Mouse (Mus musculus) monocyte, adult 2 months (primary cell): Measurements from ENCODE around the gene Glrx2.
A peak's percentile ranks its signal among the peaks of the same experiment; 100 is the strongest.
"Not testable (repeated sequence)": the region's sequence is repeated elsewhere in the genome, so short reads cannot be mapped to it uniquely, and the experiment has no call there.

Experiments
- DNase-seq, 2 experiments: peaks; one replicate each; pipeline ENCODE4 v3.0.0; 2022; ENCODE audit warnings: low spot score in 2 of 2, low read depth in 1 of 2

Gene Glrx2

DNA sequence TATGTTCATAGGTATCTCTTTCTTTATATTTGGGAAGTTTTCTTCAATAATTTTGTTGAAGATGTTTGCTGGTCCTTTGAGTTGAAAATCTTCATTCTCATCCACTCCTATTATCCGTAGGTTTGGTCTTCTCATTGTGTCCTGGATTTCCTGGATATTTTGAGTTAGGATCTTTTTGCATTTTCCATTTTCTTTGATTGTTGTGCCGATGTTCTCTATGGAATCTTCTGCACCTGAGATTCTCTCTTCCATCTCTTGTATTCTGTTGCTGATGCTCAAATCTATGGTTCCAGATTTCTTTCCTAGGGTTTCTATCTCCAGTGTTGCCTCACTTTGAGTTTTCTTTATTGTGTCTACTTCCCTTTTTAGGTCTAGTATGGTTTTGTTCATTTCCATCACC is at the start of gene Glrx2:
Gene Glrx2 (plus strand): TSS at position 301 of the 400 bp plus-strand sequence.
- not testable (repeated sequence) for DNase-seq

DNA sequence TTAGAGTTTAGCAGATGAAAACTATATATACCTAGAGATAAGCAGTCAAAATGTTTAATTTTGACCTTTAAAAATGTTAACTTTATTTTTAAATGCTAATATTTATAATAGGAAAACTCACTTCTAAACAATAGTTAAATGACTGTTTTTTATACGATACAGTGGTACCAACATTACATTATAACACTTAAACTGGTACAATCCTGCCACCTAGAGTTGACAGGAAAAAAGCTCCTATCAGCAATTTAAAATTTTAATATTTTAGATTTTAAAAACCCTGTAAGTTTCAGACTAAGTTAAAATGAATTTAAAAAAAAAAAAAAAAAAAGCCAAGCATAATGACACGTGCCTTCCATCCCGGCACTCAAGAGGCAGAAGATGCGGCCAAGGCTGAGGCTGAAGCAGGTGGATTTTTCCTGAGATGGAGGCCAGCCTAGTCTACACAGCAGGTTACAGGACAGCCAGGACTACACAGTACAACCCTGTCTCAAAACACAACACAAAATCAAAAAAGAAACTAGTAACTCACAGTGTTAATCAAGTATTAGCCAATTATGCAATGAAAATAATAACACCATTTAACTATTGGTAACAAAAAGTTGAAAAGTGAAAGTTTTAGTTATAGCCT is 40.3 kb upstream of the Glrx2 start:
- no peak for DNase-seq

DNA sequence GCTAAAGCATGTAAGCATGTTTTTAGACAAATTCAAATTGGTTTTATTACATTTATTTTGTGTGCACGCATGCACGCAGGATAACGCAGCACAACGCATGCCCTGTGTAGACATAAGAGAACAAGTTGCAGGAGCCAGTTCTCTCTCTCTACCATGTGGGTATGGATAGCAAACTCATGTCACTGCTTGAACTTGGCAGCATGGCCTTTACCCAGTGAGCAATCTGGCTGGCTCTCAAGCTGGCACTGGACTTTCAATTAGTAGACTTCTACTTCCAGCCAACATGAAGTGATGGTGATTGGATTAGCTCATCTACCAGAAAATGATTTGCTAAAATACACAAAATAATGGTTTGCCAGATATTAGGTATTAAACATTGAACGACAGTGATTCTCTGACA is 35.0 kb upstream of the Glrx2 start:
- no peak for DNase-seq

DNA sequence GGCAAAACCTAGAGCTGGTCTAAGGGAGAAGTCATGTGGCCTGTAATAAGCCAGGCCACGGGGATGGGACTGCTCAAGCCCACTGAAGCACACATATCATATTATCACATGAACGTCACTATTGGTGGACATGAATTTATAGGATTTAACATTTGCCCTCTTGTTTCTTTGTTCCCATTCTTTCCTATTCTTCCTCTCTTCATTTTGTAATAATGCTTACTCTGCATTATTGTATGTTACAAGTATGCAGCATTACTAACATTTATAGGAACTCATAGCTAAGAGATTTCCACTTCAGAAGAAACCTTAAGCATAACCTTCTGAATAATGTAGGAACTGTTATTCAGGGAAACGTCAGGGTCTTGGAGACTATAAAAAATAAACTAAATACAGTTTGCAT is 31.3 kb upstream of the Glrx2 start:
- no peak for DNase-seq

DNA sequence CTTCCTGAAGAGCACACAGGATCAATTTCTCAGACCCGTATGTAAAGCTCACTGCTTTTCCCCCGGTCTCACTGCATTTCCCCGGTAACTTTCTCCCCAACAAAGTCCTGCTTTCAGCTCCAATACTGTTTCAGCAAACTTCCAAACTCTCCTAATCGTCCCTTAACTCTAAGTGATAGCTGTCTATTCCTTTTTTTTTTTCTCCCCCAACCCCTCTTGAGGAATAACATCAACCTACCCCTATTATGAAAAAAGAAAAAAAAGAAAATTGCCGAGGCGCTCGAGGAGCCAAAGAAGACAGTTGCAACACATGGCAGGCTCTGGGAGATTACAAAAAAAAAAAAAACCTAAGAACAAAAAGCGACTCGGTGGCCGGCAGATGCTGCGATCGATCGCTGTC is 14.4 kb upstream of the Glrx2 start:
- no peak for DNase-seq

DNA sequence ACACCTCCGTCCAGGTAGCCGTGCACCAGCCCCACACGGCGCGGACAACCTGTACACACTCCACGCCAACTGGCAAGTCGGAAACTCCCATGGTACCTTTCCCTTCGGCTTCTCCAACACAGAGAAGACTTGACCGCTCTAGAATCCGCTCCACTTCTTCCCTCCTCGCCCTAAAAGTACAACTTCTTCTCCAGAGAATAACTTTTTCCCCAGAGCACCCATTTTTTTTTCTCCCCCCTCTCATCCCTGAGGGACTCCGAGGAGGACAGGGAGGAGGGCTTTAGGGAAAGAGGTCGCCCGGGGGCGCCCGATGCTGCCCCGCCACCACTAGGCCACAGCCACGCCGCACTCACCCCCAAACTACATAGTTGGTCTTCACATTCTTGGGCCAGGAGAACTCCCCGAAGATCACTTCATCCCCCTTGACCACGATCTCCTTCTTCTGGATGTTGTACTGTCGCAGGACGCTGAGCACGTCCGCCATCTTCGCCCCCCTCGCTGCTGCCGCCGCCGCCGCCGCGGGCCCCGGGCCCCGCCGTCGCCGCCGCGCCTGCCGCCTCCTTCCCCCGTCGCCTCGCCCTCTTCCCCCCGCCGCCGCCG is 13.9 kb upstream of the Glrx2 start:
- DNase-seq, result peak in 1 of 2 experiments; percentile 6

DNA sequence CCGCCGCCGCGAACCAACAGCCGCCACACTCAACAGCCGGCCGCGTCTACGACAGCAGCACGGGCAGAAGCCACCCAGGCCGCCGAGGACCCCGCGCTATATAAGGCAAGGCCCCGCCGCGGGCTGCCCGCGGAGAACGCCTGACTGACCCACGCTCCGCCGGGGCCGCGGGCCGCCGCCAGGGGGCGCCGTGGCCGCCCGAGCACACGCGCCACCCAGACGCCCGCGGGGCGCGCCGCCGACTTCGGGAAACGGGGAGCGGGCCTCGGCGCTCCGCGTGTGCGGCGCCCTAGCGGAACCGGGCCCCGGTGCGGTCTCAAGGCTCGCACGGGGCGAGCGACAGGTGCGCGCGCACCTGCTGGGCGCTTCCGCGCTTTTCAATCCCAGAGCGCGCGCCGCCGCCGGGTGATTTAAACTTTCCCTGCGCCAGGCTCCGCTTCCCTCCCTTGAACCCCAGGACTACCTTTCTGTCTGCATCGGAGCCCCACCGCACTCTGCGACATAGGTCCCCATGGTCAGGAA is 13.3 kb upstream of the Glrx2 start, which contains the start of gene Cdc73:
Gene Cdc73 (minus strand): TSS at position 153 of the 522 bp plus-strand sequence.
- peak; percentile 78 to 89 for DNase-seq

DNA sequence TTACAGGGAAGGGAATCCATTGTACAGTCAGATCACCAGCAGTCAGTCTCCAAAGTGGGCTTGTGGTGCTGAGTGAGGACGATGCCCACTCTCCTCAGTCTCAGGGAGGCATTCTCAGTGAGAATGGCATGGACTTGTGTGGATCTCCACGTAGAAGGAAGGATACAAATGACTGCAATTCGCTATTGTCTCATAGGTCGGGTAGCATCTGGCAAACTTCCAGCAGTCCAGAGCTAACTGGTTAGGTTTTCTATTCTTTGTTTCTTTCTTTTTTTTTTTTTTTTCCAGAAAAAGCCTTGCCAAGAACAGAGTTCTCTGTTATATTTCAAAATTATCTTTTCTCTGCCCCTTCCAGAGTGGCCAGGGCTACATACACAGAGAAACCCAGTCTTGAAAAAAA is 9.1 kb upstream of the Glrx2 start:
- no peak for DNase-seq

DNA sequence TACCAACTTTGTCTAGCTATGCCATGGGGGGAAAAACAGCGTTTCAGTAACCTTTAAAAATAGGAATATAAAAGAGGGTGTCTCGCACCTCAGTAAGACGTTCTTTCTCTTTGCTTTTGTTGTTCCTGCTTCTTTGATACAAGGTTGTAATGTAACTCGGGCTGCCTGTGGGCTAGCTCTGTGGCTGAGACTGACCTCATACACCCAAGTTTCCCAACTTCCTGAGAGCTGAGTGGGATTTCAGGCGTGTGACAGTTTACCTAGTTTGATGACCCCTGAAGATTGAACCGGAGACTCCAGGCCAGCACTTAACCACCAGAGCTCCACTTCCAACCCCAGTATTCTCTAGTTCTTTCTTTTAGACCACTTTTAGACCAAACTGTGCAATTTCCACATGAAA is 7.8 kb upstream of the Glrx2 start:
- no peak for DNase-seq

DNA sequence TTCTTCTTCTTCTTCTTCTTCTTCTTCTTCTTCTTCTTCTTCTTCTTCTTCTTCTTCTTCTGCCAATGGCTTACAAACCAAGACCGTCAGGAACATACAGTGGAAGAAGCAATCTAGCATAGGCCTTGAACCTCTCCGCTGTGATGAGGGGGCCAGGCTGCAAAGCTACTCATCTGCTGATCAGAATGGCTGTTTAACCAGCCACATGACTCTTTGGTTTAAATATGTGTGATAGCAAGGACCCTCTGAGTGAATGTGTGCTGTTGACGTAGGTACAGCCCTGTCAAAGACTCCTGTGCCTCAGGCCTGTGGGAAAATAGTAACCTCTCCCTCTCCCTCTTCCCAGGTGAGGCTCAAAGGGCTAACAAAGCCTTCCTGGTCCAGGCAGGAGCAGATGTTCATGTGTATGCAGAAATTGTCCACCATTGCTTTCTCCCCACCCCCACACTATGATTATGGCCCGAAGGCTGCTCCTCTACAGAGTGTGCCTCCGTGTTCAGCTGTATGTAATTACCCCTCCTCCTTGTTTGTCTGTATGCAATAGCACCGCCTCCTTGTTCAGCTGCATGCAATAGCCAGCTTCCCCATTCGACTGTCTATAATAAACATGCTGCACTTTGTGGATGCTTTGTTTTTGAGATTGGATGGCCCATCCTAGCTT is 6.0 kb upstream of the Glrx2 start:
- DNase-seq, result no peak

DNA sequence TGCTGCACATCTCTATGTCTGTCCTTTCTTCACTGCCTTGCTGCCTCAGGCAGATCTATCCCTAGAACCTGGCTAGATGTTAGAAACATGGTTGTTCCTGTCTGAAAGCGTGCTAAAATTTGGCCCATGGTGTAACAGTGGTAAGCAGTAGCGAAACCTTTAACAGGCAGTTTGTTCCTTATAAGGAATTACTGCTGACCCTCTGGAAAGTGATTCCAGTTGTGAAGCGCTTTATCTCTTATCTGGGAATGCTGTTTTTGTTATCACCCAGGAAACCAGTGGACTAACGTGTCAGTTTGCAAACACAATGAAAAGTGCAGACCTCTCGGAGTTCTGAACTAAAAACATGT is 5.5 kb upstream of the Glrx2 start:
- no peak for DNase-seq

DNA sequence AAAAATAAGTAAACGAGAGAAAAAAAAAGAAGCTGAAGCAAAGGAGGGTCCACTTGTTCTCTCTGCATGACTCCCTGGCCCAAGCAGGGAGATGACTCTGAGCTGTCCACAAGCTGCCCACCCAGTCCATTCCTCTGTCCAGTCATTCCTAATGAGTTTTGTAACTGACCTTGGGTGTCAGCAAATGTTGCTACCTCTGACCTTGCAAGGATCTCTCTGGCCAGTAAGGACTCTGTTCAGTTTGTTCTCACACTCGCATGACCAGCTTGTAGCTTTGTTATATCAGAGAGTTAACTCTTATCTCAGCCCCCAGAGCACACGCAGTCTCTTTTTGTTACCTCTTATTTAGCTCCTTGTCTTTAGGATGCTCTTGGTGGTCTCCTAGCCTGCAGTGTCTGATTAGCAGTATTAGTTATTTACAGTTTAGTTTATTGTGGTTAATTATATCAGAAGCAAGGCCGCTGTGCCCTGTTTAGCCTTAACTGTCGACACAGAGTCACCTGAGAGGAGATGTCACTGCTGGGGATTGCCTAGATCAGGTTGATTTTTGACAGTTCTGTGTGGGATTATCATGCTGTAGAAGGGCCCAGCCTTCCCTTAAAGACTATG is 8.4 kb downstream of the Glrx2 start:
- no peak for DNase-seq

DNA sequence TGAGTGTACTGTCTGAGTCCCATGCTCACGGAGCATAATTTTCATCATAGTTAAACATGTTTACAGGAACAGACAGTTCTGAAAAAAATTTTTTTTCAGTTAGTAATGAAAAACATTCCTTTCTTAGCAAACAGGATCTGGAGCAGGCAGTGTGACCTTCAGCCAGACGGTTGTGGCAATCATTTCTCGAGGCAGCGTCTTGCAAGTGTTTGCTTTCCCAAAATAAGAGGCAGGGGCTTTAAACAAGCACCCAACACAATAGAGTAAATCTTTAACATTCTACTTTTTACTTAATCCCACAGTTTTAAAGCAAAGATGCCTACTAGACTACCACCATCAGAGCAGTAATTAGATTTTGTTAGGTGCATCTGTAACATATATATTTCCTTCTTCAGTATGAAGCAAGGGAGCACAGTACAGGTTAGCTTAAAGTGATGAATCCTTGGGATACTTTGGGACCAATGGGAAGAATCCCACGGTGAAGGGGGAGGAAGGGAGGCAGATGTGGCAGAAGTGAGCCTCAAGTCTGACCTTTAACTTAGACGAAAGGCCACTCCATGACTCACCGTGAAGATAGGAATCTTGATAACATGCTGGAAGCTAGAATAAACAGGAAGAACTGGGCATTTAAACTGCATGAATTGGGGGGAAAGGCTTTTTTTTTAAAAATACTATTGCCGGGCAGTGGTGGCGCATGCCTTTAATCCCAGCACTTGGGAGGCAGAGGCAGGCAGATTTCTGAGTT is 11.7 kb downstream of the Glrx2 start:
- DNase-seq, result no peak

DNA sequence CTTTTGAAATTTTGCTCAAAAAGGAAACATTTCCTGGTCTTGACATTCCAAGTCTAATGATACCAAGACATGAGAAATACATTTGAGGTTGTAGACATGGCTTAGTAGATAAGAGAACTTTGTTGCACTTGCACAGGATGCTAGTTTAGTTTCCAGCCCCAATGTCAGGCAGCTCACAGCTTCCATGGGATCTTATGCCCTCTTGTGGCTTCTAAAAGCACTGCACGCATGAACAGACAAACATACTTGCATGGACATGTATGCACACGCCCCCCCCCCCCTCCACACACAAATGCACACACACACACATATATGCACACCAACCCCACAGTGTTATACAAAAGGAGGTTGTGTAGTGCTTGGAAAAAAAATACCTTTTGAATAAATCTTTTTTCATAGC is 14.8 kb downstream of the Glrx2 start:
- no peak for DNase-seq

DNA sequence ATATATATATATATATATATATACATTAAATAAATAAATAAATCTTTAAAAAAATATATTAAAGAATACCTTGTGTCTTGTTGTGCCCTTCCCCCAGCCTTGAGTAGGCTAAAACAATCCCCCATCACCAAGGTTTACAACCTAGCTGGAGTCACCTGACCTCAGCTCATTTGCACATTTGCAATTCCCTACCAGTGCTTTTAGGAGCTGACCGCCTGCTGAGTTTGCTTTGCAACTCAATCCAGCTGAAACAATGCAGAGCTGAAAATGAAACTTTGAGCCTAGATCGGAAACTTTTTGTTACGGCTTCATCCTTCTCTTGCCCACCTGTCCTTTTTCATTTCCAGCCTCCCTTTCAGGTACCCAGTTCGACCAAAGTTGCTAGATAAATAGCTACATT is 15.6 kb downstream of the Glrx2 start:
- DNase-seq, result no peak

DNA sequence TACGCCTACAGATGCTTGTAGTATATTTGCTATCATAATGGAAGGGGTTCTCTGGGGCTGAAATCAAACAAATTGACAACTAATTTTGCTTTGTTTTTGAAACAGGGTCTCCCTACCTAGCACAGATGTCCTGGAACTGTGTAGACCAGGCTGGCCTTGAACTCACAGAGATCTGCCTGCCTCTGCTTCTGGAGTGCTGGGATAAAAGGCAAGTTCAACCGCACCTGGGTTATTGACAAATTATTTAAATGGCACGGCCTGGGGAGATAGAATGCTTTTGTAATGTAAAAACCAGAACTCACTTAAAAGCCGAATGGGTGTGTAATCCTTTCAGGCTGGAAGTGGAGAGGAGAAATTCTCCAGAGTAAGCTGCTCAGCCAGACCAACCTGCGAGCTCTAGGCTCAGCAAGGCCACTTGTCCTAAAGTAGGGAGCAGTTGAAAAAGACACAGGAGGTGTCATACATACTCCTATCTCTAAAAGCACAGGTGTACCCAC is 17.8 kb downstream of the Glrx2 start:
- DNase-seq, result no peak

DNA sequence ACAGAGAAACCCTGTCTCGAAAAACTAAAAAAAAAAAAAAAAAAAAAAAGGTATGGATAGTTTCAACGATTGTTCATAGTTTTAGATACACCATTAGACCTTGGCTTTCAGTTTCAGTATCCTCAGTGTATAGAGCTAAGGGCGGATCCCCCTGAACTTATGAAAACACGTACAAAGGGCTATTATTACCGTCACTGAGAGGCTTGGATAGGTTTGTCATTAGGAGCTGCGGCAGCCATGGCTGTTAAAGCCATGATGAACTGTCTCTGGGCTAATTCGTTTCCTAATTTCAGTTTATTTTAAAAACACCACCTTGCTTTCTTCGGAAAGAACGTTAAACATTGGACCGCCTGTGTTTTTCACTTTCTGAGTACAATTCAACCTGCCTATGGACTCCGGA is 22.7 kb downstream of the Glrx2 start:
- no peak for DNase-seq

DNA sequence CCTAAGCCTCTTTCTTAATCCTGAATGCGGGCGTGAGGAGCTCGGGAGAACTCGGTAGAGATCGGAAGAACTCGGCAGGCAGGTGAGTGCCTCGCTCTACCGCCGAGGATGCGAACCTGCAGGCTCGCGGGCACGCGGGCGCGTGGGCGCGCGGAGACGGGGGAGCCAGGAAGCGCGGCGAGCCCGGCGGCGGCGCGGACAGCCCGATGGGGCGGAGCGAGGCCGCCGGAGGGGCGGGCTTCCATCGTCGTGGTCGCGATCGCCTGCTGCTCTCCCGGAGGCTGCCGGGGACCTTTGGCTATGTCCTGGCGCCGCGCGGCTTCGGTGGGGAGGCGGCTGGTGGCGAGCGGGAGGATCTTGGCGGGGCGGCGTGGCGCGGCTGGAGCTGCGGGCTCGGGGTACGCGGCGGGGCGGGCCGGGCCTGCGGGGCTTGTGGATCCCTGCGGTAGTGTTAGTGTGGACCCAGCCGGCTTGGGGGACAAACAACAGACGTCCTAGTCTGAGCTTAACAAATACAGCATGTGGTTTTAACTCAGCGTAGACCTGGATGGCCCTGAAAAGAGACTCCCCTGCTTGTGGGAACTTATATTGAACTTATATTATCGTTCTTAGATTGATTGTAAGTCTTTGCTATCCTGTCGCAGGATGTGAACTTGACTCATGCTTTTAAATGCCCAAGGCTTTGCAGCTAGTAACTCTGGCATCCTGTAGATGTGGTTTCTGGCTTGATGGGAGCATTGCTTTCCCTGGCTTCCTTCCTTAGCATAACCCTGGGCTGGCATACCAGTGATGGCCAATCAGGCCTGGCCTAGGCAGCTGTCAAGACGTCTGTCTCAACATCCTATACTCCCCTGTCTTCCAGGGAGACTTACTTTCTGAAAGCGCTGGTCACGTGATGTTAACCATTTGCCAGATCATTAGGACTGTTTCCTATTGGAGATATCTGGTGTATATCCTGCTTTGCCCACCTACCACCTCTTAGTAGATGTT is 23.5 kb downstream of the Glrx2 start:
- peak; percentile 30 to 58 for DNase-seq

DNA sequence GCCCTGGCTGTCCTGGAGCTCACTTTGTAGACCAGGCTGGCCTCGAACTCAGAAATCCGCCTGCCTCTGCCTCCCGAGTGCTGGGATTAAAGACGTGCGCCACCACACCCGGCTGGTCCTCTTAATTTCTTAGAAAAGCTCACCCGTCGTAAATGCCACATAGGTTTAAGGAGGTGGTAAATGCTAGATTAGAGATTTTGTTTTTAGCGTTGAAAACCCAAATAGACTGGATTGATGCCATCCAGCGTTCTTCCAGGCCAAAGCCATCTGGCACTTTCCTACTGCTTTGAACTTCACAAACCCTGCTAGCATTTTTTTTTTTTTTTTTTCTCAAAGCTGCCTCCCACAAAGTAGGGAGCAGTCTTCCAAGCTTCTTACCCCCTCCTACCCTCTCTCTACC is 24.4 kb downstream of the Glrx2 start:
- no peak for DNase-seq

DNA sequence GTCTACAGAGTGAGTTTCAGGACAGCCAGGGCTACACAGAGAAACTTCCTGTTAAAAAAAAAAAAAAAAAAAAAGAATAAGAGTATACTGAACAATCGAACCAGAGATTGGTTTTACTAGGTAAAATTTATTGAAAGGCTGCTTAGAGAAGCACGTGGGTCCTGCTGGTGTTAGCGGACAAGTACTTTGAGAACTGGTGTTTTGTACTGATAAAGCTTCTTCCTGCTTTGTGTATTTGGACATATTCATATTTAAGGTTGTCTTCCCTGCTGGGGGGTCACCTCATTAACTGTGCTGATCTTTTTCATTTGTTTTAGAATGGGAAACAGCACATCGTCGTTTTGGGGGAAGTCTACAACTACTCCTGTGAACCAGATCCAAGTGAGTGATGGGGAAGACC is 25.2 kb downstream of the Glrx2 start:
- DNase-seq, result no peak
